Mouse (Mus musculus) olfactory bulb, adult 2 months (tissue): ENCODE results near the gene Kdm2b. TPM values are rescaled to one million over a fixed set of nuclear protein-coding genes. Genes with fewer than 3 reads are reported as not detected.

Source experiments
- H3K27ac ChIP-seq: fragments of 200-500 bp; 2 replicates; pipeline ENCODE4 v1.5.1; 2012; ENCODE audit warnings: low read depth, low read length; ENCODE audit not compliant: insufficient read depth
- H3K4me1 ChIP-seq: fragments of 200-500 bp; 2 replicates; pipeline ENCODE4 v1.6.1; 2012; ENCODE audit warnings: low read length; ENCODE audit not compliant: control insufficient read depth, insufficient read depth
- H3K4me3 ChIP-seq: fragments of 200-500 bp; 2 replicates; pipeline ENCODE4 v1.5.1; 2012; ENCODE audit warnings: mild to moderate bottlenecking, low read depth, low read length, moderate library complexity; ENCODE audit not compliant: insufficient read depth
- CTCF ChIP-seq: fragments of 200-500 bp; IDR thresholded peaks from 2 replicates; pipeline ENCODE4 v1.5.1; 2012; ENCODE audit warnings: low read depth, mild to moderate bottlenecking, low read length, moderate library complexity; ENCODE audit not compliant: insufficient read depth
- POLR2A ChIP-seq: fragments of 200-500 bp; IDR thresholded peaks from 2 replicates; pipeline ENCODE4 v1.6.1; 2012; ENCODE audit warnings: mild to moderate bottlenecking, low read depth, low read length, moderate library complexity; ENCODE audit not compliant: insufficient read depth
- WGBS: fragments of 180-500 bp; shearing (Covaris S2); methylation state at CpG from one replicate; pipeline ENCODE4 v1.1.7; 2018; 5-methylcytosine and 5-hydroxymethylcytosine counted together
- polyA plus RNA-seq: library from polyadenylated mRNA; stranded (reverse); fragments of >200 nt; gene quantifications from 2 replicates; pipeline ENCODE4 v1.2.4, GENCODE M21; 2012; ENCODE audit warnings: low replicate concordance; ENCODE audit not compliant: missing spikeins, insufficient read depth, insufficient read length

Kdm2b gene
- polyA plus RNA-seq, 1 experiment = 114 TPM

DNA sequence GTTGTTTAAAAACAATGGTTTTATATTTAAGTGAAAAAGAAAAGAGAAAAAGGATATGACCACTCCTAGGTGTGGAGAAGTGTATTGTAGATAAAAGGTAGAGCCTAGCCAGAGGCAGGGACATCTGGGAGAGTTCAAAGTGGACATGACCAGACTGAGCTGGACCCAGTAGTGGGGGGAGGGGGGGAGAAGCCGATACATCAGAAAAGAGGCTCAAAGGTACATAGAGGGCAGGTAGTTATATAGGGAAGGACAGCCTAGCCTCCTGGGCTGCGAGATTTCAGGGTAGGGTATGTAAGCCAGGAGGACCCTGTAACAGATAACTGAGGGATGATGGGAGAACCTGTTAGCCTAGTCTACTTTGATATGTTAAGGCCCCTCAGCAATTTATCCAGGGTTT is 137.0 kb downstream of the Kdm2b start:
- Histone ChIP-seq H3K4me3 (no peak overlapping the region), H3K27ac (no peak overlapping the region), H3K4me1 (no peaks in the 10 kb centered on the region)
- TF ChIP-seq POLR2A = no peak
- no peak for TF ChIP-seq CTCF
- WGBS = 96% methylated on average over 2 of the region's 2 CpGs

- peak overlapping the region; percentile 80 for H3K4me3 ChIP-seq
- H3K4me1 ChIP-seq = no peaks in the 10 kb centered on the region
- H3K27ac ChIP-seq = peak overlapping the region; percentile 74
- no peak for TF ChIP-seq POLR2A
- TF ChIP-seq CTCF = no peak
- WGBS = 1% methylated on average over 38 of the region's 38 CpGs
These were observed 139.2 kb downstream of the Kdm2b start for GRCm38 (mm10) chr5:122850319-122851002.

DNA sequence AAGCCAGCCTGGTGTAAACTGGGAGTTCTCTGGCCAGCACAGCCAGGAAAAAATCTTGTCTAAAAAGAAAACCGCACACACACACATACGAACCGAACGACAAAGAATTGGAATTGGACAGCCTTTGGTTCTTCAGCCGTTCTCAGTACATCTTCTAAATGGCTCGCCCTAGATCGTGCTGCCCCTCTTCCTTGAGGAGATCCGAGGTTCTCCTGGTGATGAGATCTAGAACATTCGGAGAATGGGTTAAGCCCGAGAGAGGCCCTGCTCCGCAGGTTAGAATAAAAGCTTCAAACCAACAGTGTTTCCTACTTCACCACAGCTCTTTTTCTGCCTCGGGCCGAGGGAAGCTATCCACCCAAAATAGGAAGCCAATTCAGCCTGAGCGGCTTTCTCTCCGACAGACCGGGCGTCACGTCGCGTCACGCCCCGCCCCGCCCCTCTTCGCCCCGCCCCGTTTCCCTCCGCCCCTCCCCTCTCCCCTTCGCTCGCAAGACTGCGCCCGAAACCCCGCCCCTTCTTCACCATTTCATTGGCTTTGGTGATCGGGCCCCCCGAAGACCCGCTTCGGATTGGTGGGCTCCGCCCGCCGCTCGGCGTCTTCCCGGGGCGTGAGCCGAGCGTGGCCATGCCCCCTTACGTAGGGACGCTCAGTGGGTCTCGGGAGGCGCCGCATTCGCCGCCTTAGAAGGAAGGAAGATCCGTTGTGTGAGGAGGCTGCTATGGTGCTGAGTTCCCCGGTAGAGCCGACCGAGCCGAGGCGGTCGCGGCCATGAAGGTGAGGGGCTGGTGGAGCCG is 139.9 kb downstream of the Kdm2b start, which contains the start of gene Rnf34:
Rnf34 (plus strand) TSS at position 528 of the 798 bp plus-strand sequence.
- H3K4me3 ChIP-seq = peak within 1 kb of the TSS; percentile 80
- no peaks in the 10 kb centered on the region for H3K4me1 ChIP-seq
- H3K27ac ChIP-seq = peak within 1 kb of the TSS; percentile 78
- under 1% methylated on average over 59 of the region's 61 CpGs for WGBS
- peak; percentile 98 for TF ChIP-seq POLR2A
- no peak for TF ChIP-seq CTCF

DNA sequence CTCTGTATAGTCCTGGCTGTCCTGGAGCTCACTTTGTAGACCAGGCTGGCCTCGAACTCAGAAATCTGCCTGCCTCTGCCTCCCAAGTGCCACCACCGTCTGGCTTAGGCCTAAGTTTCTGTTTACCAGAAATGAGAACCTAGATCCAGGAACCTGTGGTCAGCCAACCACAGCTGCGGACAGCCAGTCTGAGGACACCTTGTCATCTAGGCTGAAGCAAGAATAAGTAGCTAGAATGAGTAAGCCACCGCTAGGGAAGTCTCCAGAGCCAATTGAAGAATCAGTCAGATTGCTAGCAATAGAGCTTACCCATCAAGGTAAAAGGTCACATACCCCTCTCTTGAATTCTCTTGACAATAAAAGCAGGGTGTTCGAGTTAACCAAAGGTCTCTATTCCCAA is 145.8 kb downstream of the Kdm2b start:
- Histone ChIP-seq H3K27ac (no peak overlapping the region), H3K4me3 (no peak overlapping the region), H3K4me1 (no peaks in the 10 kb centered on the region)
- TF ChIP-seq CTCF = no peak
- no peak for TF ChIP-seq POLR2A
- WGBS = 90% methylated on average over 5 of the region's 5 CpGs

GRCm38 (mm10) chr5:122841126-122841525 is 148.5 kb downstream of the Kdm2b start:
- WGBS = 99% methylated on average over 2 of the region's 2 CpGs
- Histone ChIP-seq H3K27ac (no peak overlapping the region), H3K4me3 (no peak overlapping the region), H3K4me1 (no peaks in the 10 kb centered on the region)
- TF ChIP-seq CTCF = no peak
- no peak for TF ChIP-seq POLR2A

DNA sequence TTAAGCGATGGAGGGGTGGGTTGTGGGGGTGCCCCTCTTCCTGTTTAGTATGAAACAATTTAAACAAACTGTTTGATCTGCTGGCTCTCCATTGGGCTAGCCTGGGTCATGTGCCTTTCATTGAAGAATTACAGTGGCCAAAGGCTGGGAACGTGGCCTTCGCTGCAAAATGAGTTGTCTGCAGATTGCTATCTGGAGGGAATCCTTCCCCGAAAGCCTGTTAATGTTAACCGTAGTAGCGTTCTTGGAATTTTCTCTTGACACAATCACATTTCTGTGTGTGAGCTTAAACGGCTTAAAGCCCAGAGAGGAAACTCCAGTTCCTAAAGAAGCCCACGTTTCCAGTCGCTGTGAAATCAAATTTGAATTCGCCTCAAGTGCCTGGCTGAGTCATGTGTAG is 156.6 kb downstream of the Kdm2b start:
- H3K27ac ChIP-seq = no peak overlapping the region
- whole genome bisulfite sequencing = 81% methylated on average over 10 of the region's 10 CpGs
- no peaks in the 10 kb centered on the region for H3K4me1 ChIP-seq
- H3K4me3 ChIP-seq = no peak overlapping the region
- no peak for TF ChIP-seq CTCF
- TF ChIP-seq POLR2A = no peak

DNA sequence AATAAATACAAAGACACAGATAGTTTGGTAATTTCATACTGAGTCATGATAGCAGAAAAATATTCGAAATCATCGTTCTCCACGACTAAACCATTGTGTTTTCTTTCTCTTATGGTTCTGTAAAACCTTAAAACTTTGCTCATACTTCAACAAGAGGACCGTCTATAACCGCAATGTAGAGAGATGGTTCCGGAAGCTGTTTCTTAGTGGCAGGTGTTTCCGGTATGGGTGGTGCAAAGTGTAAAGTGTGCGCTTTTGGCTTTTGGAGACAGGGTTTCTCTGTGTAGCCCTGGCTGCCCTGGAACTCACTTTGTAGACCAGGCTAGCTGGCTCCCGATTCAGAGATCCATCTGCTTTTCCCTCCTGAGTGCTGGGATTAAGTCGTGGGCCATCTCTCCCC is 157.1 kb downstream of the Kdm2b start:
- 88% methylated on average over 10 of the region's 10 CpGs for WGBS
- no peak overlapping the region for H3K4me3 ChIP-seq
- no peak overlapping the region for H3K27ac ChIP-seq
- H3K4me1 ChIP-seq = no peaks in the 10 kb centered on the region
- TF ChIP-seq CTCF (no peak), POLR2A (no peak)

DNA sequence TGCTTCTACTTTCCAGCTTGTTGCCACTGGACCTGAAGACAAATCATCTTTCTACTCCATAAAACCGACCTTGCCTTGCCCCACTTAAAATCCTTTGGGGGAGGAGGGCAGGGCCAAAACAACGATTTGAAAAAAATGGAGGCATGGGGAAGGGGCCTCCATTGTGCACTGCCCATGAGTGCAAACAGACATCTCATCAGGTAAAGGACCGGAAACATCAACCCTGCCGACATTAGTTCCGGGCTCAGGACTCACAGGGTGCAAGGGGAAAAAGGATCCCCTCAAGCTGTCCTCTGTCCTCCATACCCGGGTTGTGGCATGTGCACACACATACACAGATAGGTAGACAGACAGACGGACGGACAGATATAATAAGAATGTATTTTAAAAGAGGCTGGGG is 164.5 kb downstream of the Kdm2b start:
- H3K4me1 ChIP-seq = no peaks in the 10 kb centered on the region
- H3K4me3 ChIP-seq = no peak overlapping the region
- WGBS = 78% methylated on average over 8 of the region's 8 CpGs
- H3K27ac ChIP-seq = no peak overlapping the region
- TF ChIP-seq CTCF (no peak), POLR2A (no peak)

- no peak overlapping the region for H3K27ac ChIP-seq
- 78% methylated on average over 6 of the region's 6 CpGs for WGBS
- H3K4me3 ChIP-seq = no peak overlapping the region
- no peaks in the 10 kb centered on the region for H3K4me1 ChIP-seq
- TF ChIP-seq POLR2A (no peak), CTCF (no peak)
These were observed 165.2 kb downstream of the Kdm2b start for GRCm38 (mm10) chr5:122824450-122824849.
